Mouse (Mus musculus) hindbrain, embryonic 16.5 days (tissue): Measurements from ENCODE around the gene Fbxw5. TPM values are rescaled to one million over a fixed set of nuclear protein-coding genes. Genes with fewer than 3 reads are reported as not detected.

Experiments
- ATAC-seq: fragments of 200-750 bp; cut with Nextera tagmentation; 2 replicates; pipeline ENCODE4 v1.8.0; 2017; ENCODE audit warnings: moderate TSS enrichment, moderate library complexity
- H3K27ac ChIP-seq: fragments of 300-500 bp; sonication (generic); 2 replicates; pipeline ENCODE4 v1.5.1; 2014; ENCODE audit warnings: low read depth, mild to moderate bottlenecking, control low read depth, low read length, moderate library complexity
- H3K27me3 ChIP-seq: fragments of 300-500 bp; sonication (generic); replicated peaks from 2 replicates; pipeline ENCODE4 v1.6.1; 2014; ENCODE audit warnings: low read length; ENCODE audit not compliant: control insufficient read depth, insufficient read depth
- H3K36me3 ChIP-seq: fragments of 300-500 bp; sonication (generic); 2 replicates; pipeline ENCODE4 v1.6.1; 2014; ENCODE audit warnings: mild to moderate bottlenecking, low read length, moderate library complexity, mixed read lengths; ENCODE audit not compliant: control insufficient read depth, insufficient read depth
- H3K4me1 ChIP-seq: fragments of 300-500 bp; sonication (generic); 2 replicates; pipeline ENCODE4 v1.6.1; 2014; ENCODE audit warnings: low read depth, low read length; ENCODE audit not compliant: control insufficient read depth, insufficient read depth
- H3K4me2 ChIP-seq: fragments of 300-500 bp; sonication (generic); 2 replicates; pipeline ENCODE4 v1.6.1; 2014; ENCODE audit warnings: mild to moderate bottlenecking, low read length, control low read depth, moderate library complexity
- H3K4me3 ChIP-seq: fragments of 300-500 bp; sonication (generic); 2 replicates; pipeline ENCODE4 v1.5.1; 2014; ENCODE audit warnings: mild to moderate bottlenecking, low read length, control low read depth, moderate library complexity
- H3K9ac ChIP-seq: fragments of 300-500 bp; sonication (generic); 2 replicates; pipeline ENCODE4 v1.6.1; 2014; ENCODE audit warnings: low read depth, mild to moderate bottlenecking, control low read depth, low read length, moderate library complexity
- H3K9me3 ChIP-seq: fragments of 300-500 bp; sonication (generic); 2 replicates; pipeline ENCODE4 v1.6.1; 2014; ENCODE audit warnings: mild to moderate bottlenecking, low read length, moderate library complexity; ENCODE audit not compliant: control insufficient read depth
- WGBS: fragments of 180-500 bp; shearing (Covaris S2); extraction: QIAGEN DNeasy Blood & Tissue Kit; methylation state at CpG from one replicate; pipeline ENCODE4 v1.1.7; 2014; 5-methylcytosine and 5-hydroxymethylcytosine counted together
- polyA plus RNA-seq: library from polyadenylated mRNA; unstranded; fragments of >200 nt; fragmentation: Nextera tagmentation; extraction: Ambion mirVana; gene quantifications from 2 replicates; pipeline ENCODE4 v1.2.1, GENCODE M21; 2015

Fbxw5 gene
- polyA plus RNA-seq, 1 experiment from 2014 or later: 136 TPM

GRCm38 (mm10) chr2:25460551-25461309 is 39.8 kb upstream of the Fbxw5 start, which contains the start of gene Paxx:
Gene Paxx, minus strand, starts transcription at chr2:25461094.
- Histone ChIP-seq H3K27ac (peak within 1 kb of the TSS; percentile 95), H3K4me2 (peak within 1 kb of the TSS; percentile 88), H3K9me3 (no peaks in the 10 kb centered on the region), H3K27me3 (no peaks in the 10 kb centered on the region), H3K36me3 (peaks cover 3% of the 10 kb centered on the region; the same call in 1 of the 2 replicates), H3K4me1 (peaks cover 18% of the 10 kb centered on the region), H3K9ac (peak within 1 kb of the TSS; percentile 76), H3K4me3 (peak within 1 kb of the TSS; percentile 74)
- ATAC-seq: peak; percentile 93
- under 1% methylated on average over 48 of the region's 48 CpGs for WGBS

GRCm38 (mm10) chr2:25461407-25461806 is 39.1 kb upstream of the Fbxw5 start:
- Histone ChIP-seq H3K27me3 (no peaks in the 10 kb centered on the region), H3K4me1 (peaks cover 18% of the 10 kb centered on the region), H3K36me3 (peaks cover 3% of the 10 kb centered on the region; the same call in 1 of the 2 replicates), H3K27ac (peak overlapping the region; percentile 95), H3K4me2 (peak overlapping the region; percentile 88), H3K9ac (peak overlapping the region; percentile 76), H3K9me3 (no peaks in the 10 kb centered on the region), H3K4me3 (peak overlapping the region; percentile 74)
- 37% methylated on average over 3 of the region's 3 CpGs for WGBS
- peak; percentile 7; the same call in 1 of the 2 replicates for ATAC-seq

GRCm38 (mm10) chr2:25463630-25464029 is 36.9 kb upstream of the Fbxw5 start:
- H3K4me2 ChIP-seq: no peak overlapping the region
- no peak overlapping the region for H3K9ac ChIP-seq
- WGBS: 87% methylated on average over 3 of the region's 3 CpGs
- no peaks in the 10 kb centered on the region for H3K9me3 ChIP-seq
- H3K4me3 ChIP-seq: no peak overlapping the region
- no peaks in the 10 kb centered on the region; the same call in 1 of the 2 replicates for H3K36me3 ChIP-seq
- H3K27me3 ChIP-seq: no peaks in the 10 kb centered on the region
- no peak for ATAC-seq
- H3K4me1 ChIP-seq: peaks cover 18% of the 10 kb centered on the region
- no peak overlapping the region for H3K27ac ChIP-seq

- H3K4me2 ChIP-seq: no peak overlapping the region
- no peak overlapping the region for H3K9ac ChIP-seq
- no peaks in the 10 kb centered on the region for H3K36me3 ChIP-seq
- no peaks in the 10 kb centered on the region for H3K27me3 ChIP-seq
- peaks cover 14% of the 10 kb centered on the region for H3K4me1 ChIP-seq
- WGBS: 94% methylated on average over 2 of the region's 2 CpGs
- no peak overlapping the region for H3K4me3 ChIP-seq
- ATAC-seq: no peak
- no peaks in the 10 kb centered on the region for H3K9me3 ChIP-seq
- H3K27ac ChIP-seq: no peak overlapping the region
These were observed 35.3 kb upstream of the Fbxw5 start for GRCm38 (mm10) chr2:25465256-25465655.

- H3K4me2 ChIP-seq: no peak overlapping the region
- no peaks in the 10 kb centered on the region for H3K27me3 ChIP-seq
- no peaks in the 10 kb centered on the region for H3K36me3 ChIP-seq
- H3K9ac ChIP-seq: no peak overlapping the region
- peaks cover 14% of the 10 kb centered on the region for H3K4me1 ChIP-seq
- no peaks in the 10 kb centered on the region for H3K9me3 ChIP-seq
- no peak overlapping the region for H3K27ac ChIP-seq
- H3K4me3 ChIP-seq: no peak overlapping the region
- ATAC-seq: no peak
- 50% methylated on average over 10 of the region's 10 CpGs for WGBS
These were observed 34.5 kb upstream of the Fbxw5 start for GRCm38 (mm10) chr2:25465816-25466635.

- Histone ChIP-seq H3K27me3 (no peaks in the 10 kb centered on the region), H3K4me2 (no peak overlapping the region), H3K36me3 (no peaks in the 10 kb centered on the region), H3K9ac (no peak overlapping the region), H3K27ac (no peak overlapping the region), H3K4me3 (no peak overlapping the region), H3K4me1 (peaks cover 10% of the 10 kb centered on the region), H3K9me3 (no peaks in the 10 kb centered on the region)
- ATAC-seq: no peak
- 79% methylated on average over 11 of the region's 14 CpGs for WGBS
These were observed 32.8 kb upstream of the Fbxw5 start for GRCm38 (mm10) chr2:25467606-25468303.

- H3K4me2 ChIP-seq: no peak overlapping the region
- ATAC-seq: peak; percentile 74
- no peaks in the 10 kb centered on the region for H3K9me3 ChIP-seq
- no peak overlapping the region for H3K4me3 ChIP-seq
- 66% methylated on average over 10 of the region's 10 CpGs for WGBS
- H3K27ac ChIP-seq: peak overlapping the region; percentile 65
- peak overlapping the region; percentile 33; the same call in 1 of the 2 replicates for H3K9ac ChIP-seq
- H3K27me3 ChIP-seq: no peaks in the 10 kb centered on the region
- no peaks in the 10 kb centered on the region for H3K36me3 ChIP-seq
- H3K4me1 ChIP-seq: peaks cover 10% of the 10 kb centered on the region
These were observed 31.3 kb upstream of the Fbxw5 start for GRCm38 (mm10) chr2:25468962-25469915.

- no peak within 1 kb of the TSS for H3K4me3 ChIP-seq
These were observed 30.6 kb upstream of the Fbxw5 start, which contains the start of gene Ptgds for GRCm38 (mm10) chr2:25469969-25470368. Gene Ptgds, minus strand, starts transcription at chr2:25470046.

More at GRCm38 (mm10) chr2:25469969-25470368, 30.6 kb upstream of the Fbxw5 start, which contains the start of gene Ptgds:
- peak within 1 kb of the TSS; percentile 65 for H3K27ac ChIP-seq
- H3K36me3 ChIP-seq: no peaks in the 10 kb centered on the region
- H3K9ac ChIP-seq: peak within 1 kb of the TSS; percentile 33; the same call in 1 of the 2 replicates
- no peaks in the 10 kb centered on the region for H3K9me3 ChIP-seq
- H3K27me3 ChIP-seq: no peaks in the 10 kb centered on the region
- no peak for ATAC-seq
- WGBS: 60% methylated on average over 6 of the region's 6 CpGs
- peaks cover 10% of the 10 kb centered on the region for H3K4me1 ChIP-seq
- H3K4me2 ChIP-seq: no peak within 1 kb of the TSS
